Mouse (Mus musculus) thymus, postnatal 14 days (tissue): ENCODE measurements at regions not wholly inside any gene's neighbourhood (a gene's known extent, or its start where the extent isn't known, plus 50 kb on each side); places are given as distances from the start of the nearest gene placed in this dataset.
A peak's percentile ranks its signal among the peaks of the same experiment; 100 is the strongest.
"Not testable (repeated sequence)": the region's sequence is repeated elsewhere in the genome, so short reads cannot be mapped to it uniquely, and the experiment has no call there.

ENCODE experiments used
- DNase-seq: peaks from one replicate; pipeline ENCODE4 v3.0.0; 2021

DNA sequence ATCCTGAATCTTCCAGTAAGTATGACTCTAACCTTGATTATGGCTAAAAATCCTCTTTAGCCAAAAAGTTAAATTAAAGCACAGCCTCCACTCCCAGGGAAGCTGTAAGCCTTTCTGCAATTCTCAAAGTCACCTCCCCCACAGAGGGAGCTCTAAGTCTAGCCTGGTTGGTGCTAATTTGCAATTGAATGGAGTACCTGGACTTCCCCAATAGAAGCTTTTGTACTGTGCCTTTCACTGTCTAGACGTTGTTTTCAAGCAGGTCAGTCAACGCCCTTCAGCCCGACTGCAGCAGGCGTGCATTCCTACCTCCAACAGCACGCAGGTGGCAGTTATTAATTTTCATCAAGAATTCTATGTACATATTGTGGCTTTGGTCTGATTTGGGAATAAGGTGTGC, 87.2 kb downstream of the Catsperg2 start:
- DNase-seq: not testable (repeated sequence)

DNA sequence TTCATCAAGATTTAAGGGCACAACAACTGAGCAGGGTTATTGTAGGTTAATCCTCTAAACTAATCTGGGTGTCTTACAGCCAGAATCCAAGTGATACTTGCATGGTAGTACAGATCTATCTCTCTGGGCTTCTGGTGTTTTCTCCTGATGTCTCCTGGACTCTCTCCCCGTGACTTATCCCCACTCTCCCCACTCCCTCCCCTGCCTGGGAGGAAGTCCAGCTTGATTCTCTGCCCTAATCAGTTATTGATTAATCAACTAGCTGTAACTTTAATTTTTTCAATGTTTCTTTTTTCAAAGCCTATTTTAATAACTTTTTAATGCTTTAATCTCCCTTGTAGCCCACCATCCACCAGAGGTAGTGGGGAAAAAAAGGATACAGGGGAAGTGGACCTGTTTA, 83.9 kb upstream of the Sipa1l3 start:
- DNase-seq: no peak

DNA sequence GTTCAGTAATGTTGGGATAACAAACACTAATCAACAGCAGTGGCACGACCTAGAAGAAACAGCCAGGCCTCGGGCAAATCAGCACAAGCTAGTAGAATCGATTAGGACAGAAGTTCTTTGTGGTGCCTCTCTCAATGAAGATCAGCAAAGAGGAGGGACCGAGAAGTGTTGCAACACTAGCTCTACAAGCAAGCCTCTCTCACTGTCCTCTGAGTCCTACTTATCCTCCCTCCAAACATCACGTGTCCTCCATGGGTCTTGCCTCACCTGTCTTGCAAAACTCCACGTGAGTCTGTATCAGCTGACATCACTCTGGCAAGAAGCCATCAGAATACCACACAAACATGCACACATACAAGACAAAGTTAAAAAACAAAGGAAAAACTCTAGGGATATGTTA, 82.9 kb upstream of the Sipa1l3 start:
- DNase-seq: no peak

DNA sequence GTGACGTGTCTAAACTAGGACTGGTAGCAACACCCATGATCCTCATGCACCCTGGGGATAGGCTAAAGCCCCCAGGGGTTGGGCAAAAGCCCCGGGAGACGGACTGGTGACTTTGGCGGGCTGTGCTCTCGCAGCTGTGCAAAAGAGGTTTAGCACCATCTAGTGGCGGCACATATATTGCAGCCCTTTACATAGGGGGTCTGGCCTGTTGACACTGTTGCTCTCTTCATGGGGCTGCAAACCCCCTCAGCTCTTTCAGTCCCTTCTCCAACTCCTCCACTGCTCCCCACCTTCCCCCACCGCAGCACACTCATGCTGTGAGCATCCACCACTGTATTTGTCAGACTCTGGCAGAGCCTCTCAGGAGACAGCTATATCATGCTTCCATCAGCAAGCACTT, 78.8 kb upstream of the Sipa1l3 start:
- DNase-seq: peak; percentile 59

DNA sequence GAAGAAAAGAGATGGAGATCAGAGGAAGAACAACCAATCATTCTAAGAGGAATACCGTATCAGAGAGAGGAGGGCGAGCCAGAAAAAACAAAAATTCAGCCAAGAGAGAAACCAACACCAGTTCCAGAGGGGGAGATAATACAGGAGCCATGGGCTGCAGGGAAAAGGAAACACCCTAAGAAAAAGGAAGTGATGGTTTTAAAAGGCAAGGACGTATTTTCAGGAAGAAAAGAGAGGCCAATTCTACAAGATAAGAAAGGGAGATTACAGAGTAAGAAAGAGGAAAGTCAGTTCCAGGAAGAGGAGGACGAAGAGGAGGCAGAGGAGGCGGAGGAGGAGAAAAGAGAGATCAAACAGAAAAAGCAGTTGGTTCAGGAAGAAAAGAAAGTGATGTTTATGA, 59.7 kb upstream of the Sipa1l3 start:
- no peak for DNase-seq

DNA sequence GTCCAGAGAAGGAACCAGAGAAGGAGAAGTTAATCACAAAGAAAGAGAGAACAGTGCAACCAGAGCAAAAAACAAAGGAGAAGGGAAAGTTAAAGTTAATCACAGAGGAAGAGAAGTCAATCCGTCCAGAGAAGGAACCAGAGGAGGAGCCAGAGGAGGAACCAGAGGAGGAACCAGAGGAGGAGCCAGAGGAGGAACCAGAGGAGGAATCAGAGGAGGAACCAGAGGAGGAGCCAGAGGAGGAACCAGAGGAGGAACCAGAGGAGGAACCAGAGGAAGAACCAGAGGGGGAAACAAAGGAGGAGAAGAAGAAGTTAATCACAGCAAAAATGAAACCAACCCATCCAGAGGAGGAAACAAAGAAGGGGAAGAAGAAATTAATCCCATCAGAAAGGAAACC, 57.2 kb upstream of the Sipa1l3 start:
- DNase-seq: no peak
